ENCODE assay signal across 9 mouse cellular contexts in the genomic region with DNA sequence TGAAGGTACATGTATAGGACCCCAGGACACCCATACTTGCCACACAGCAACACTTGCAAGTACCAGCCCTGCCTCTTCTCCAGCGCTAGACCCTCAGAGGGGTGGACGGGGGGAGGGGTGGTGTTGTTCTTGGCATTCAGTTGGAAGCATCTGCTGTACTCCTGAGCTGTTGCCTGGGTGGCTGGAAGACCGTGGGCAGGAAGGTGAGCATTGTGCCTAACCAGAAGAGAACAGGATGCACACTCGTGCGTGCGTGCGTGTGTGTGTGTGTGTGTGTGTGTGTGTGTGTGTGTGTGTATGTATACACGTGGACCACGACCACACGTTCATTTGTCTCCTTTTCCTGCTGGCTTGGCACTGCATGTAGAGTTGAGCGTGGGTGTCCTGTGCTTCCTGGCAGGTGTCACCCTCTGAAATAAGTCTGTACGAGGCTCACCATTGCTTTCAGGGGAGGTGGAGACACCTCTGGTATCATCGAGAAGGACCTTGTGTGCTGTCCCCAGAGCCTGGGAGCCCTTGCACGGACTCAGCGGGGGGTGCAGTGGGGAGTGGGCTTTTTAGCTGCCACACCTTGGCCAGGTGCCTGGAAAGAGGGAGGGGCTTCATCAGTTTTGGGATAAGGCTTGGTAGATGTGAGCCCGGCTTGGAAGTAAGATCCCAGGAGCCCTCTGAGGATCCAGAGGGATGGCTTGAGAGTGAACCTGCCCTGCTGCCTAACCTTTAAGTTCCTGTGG.
DNase-seq lines count a peak whose midpoint lies in the region; ATAC-seq and TF ChIP-seq lines count a peak whose summit lies in the region.
"Had no signal": no experiment of that assay in that cellular context is flagged by ENCODE, and none has a peak within 500 bp of the region (broad histone marks: within the 10 kb centered on the region; RNA-seq: fewer than 3 reads in every experiment).

No protein-coding gene starts in this region.

- peaks cover 95% of the 10 kb centered on the region for H3K4me1 ChIP-seq in liver, embryonic 12.5 days
- H3K4me1 ChIP-seq in ES-E14 (ENCODE audit: control insufficient read depth in 2 of 2, insufficient read depth in 2 of 2, low read length in 2 of 2, poor library complexity in 1 of 2): peaks cover 12 to 54% of the 10 kb centered on the region in 2 experiments
- H3K4me1 ChIP-seq in cortical plate, adult 2 months (ENCODE audit: control insufficient read depth, insufficient read depth, low read length): peaks cover 17% of the 10 kb centered on the region
- peaks cover 83% of the 10 kb centered on the region for H3K4me1 ChIP-seq in liver, embryonic 15.5 days (replicated peaks)

- DNase-seq in liver: no peak
- no peak for DNase-seq in ES-E14 (ENCODE audit: low read depth, low spot score)
- DNase-seq in urinary bladder, postnatal 25 days (ENCODE audit: low spot score): no peak
- no peak for DNase-seq in adrenal gland, postnatal 36 days

- H3K9ac ChIP-seq in liver, embryonic 12.5 days: no peak overlapping the region
- peak overlapping the region; percentile 26; the same call in 1 of the 2 replicates for H3K9ac ChIP-seq in ES-E14 (ENCODE audit: insufficient read depth, low read depth, low read length, poor library complexity, severe bottlenecking)
- no peak overlapping the region for H3K9ac ChIP-seq in liver, embryonic 15.5 days
- H3K9ac ChIP-seq: midbrain, embryonic 12.5 days had no signal

- 53% methylated on average over 16 of the region's 16 CpGs for WGBS in liver, embryonic 12.5 days (ENCODE audit: insufficient replicate concordance)
- 46% methylated on average over 16 of the region's 16 CpGs for WGBS in liver, embryonic 15.5 days (ENCODE audit: insufficient replicate concordance)

- H3K27ac ChIP-seq in liver, embryonic 12.5 days: no peak overlapping the region
- H3K27ac ChIP-seq in ES-E14 (ENCODE audit: insufficient read depth, low read depth, low read length, poor library complexity, severe bottlenecking): peak overlapping the region; percentile 83; the same call in 1 of the 2 replicates
- 0 out of 2 replicates have a peak overlapping the region, but pooled peaks have one; percentile 3 for H3K27ac ChIP-seq in cortical plate, adult 2 months (ENCODE audit: insufficient read depth, low read length)
- H3K27ac ChIP-seq in liver, embryonic 15.5 days (replicated peaks): peak overlapping the region; percentile 71
- H3K27ac ChIP-seq: midbrain, embryonic 12.5 days had no signal

- no peak overlapping the region for H3K4me3 ChIP-seq in liver, embryonic 12.5 days
- peak overlapping the region in 1 of 2 experiments; percentile 26; a peak in 1 of 4 replicates for H3K4me3 ChIP-seq in ES-E14 (ENCODE audit: insufficient read depth in 1 of 2, low read depth in 1 of 2, low read length in 2 of 2, poor library complexity in 1 of 2, severe bottlenecking in 1 of 2)
- no peak overlapping the region for H3K4me3 ChIP-seq in cortical plate, adult 2 months (ENCODE audit: insufficient read depth, low read length)
- H3K4me3 ChIP-seq in liver, embryonic 15.5 days (replicated peaks): no peak overlapping the region; the same call in 1 of the 2 replicates
- H3K4me3 ChIP-seq: midbrain, embryonic 12.5 days had no signal

- ATAC-seq in liver, embryonic 12.5 days: no peak
- ATAC-seq in liver, embryonic 15.5 days (ENCODE audit: insufficient read depth): no peak
- no peak for ATAC-seq in granulocyte monocyte progenitor cell, adult 5-6 weeks (replicated peaks; ENCODE audit: poor library complexity, severe bottlenecking)

- no peak for TF ChIP-seq CTCF in cortical plate, adult 2 months (IDR thresholded peaks at IDR 0.05; ENCODE audit: extremely low read depth, insufficient read depth, low read length)

- peak overlapping the region; percentile 41; the same call in 1 of the 2 replicates for H3K4me2 ChIP-seq in liver, embryonic 12.5 days
- peak overlapping the region; percentile 32 for H3K4me2 ChIP-seq in liver, embryonic 15.5 days
- H3K4me2 ChIP-seq: midbrain, embryonic 12.5 days had no signal

- in situ Hi-C loops in ES-E14 (cut with MboI; ENCODE audit: low sequenced_read_pairs in 2 of 2, unreplicated experiment in 2 of 2): no loop called here

- H3K27me3 ChIP-seq in liver, embryonic 12.5 days (replicated peaks): no peaks in the 10 kb centered on the region; the same call in 1 of the 2 replicates
- no peaks in the 10 kb centered on the region for H3K27me3 ChIP-seq in liver, embryonic 15.5 days
- H3K27me3 ChIP-seq: midbrain, embryonic 12.5 days had no signal

- no peaks in the 10 kb centered on the region for H3K36me3 ChIP-seq in liver, embryonic 12.5 days
- no peaks in the 10 kb centered on the region for H3K36me3 ChIP-seq in ES-E14 (ENCODE audit: control insufficient read depth, insufficient read depth, low read length, poor library complexity, severe bottlenecking)
- H3K36me3 ChIP-seq in liver, embryonic 15.5 days (replicated peaks): no peaks in the 10 kb centered on the region
- H3K36me3 ChIP-seq: midbrain, embryonic 12.5 days had no signal

- no peaks in the 10 kb centered on the region for H3K9me3 ChIP-seq in liver, embryonic 12.5 days (replicated peaks)
- no peaks in the 10 kb centered on the region for H3K9me3 ChIP-seq in ES-E14 (ENCODE audit: control insufficient read depth, insufficient read depth, low read depth, low read length)
- no peaks in the 10 kb centered on the region for H3K9me3 ChIP-seq in liver, embryonic 15.5 days (replicated peaks)
- H3K9me3 ChIP-seq: midbrain, embryonic 12.5 days had no signal

- TF ChIP-seq POLR2A in cortical plate, adult 2 months (IDR thresholded peaks at IDR 0.05; ENCODE audit: extremely low read depth, insufficient read depth, low read length): no peak

TF ChIP-seq in ES-E14, 5 proteins besides CTCF, POLR2A, EP300 and RAD21:
- no peak for TF ChIP-seq ZNF384 (IDR thresholded peaks at IDR 0.05; ENCODE audit: low read depth, low read length)
- TF ChIP-seq CHD2 (IDR thresholded peaks at IDR 0.05; ENCODE audit: low read depth, low read length): no peak
- no peak for TF ChIP-seq ZC3H11A (IDR thresholded peaks at IDR 0.05; ENCODE audit: borderline replicate concordance, low read depth, low read length)
- TF ChIP-seq HCFC1 (IDR thresholded peaks at IDR 0.05; ENCODE audit: borderline replicate concordance, insufficient read depth, low read length): no peak
- TF ChIP-seq MAFK (IDR thresholded peaks at IDR 0.05; ENCODE audit: insufficient read depth, low read depth, low read length): no peak
TF ChIP-seq in ES-E14: peak in this region for 0.
